Mouse (Mus musculus) urinary bladder, postnatal 25 days (tissue): ENCODE results near the gene Asic2.
A peak's percentile ranks its signal among the peaks of the same experiment; 100 is the strongest.

ENCODE experiments used
- DNase-seq: peaks from one replicate; pipeline ENCODE4 v3.0.0; 2022; ENCODE audit warnings: low spot score

Gene Asic2

DNA sequence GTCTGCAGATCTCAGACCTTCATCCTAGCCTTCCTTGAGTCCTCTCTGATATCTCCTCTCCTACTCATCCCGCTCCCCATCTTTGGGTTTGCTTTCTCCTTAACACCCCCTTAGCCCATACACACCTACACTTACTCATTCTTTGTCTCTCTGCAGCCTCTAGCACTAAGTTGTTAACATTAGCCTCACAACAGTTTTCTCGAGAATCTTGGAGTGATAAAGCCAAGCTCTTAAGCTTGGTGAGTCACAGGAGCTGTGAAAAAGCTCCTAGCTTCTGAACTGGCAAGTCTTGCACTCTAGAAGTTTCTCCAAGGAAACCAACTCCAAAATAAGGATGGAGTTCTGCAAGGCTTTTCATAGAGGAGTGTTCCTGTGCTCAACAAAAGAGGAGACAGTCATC is 803.4 kb downstream of the Asic2 start:
- DNase-seq: no peak

DNA sequence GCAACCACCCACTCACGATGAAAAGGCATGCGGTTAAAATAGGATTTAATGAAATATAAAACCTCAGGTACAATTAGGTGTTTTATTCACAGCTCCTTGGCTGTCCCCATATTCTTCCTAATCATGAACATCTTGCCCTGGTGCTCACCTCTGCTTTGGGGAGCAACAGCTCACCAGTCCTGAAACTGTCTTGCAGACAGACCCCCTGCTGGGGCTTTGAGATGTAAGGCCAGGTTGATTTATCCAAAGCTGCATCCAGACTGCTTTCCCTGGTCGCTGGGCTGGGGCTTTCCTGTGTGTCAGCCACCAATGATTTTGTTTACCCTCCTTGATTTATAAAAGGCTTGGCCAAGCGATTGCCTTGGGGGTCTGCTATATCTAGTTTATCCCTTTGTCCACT is 805.2 kb downstream of the Asic2 start:
- no peak for DNase-seq

GRCm38 (mm10) chr11:81153841-81154240 is 814.4 kb downstream of the Asic2 start:
- DNase-seq: no peak

- DNase-seq: peak; percentile 9
Measured at GRCm38 (mm10) chr11:81153161-81153840, 815.0 kb downstream of the Asic2 start.

DNA sequence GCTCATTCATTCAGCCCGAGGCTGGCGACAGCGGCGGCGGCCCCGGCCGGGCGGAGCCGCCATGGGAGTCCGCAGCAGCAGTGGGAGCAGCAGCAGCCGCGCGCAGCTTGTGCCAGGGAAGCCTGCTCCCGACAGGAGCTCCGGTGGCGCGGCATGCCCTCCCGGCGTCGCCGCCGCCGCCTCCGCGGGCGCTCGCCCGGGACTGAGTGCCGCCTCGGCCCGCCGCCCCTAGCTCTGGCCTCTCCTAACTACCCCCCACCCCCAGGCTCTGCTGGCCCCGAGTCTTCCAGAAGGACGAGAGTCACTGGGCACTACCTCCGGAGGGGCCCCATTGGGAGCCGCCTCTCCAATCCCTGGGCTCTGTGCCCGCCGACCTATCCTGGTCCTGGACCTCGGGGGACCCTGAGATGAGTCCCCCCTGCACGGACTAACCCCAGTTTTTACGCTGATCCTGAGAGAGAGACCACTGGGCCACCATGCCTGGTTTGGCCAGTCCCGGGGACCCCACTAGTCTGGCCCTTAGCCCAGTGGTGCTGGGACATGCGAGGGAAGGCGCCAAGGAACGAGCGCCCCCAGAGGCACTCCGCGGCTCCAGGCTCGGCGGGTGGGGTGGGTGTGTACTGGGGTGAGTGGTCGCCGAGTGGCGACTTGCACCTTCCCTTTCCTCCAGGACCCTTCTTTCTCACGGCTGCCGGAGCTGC is 815.6 kb downstream of the Asic2 start:
- DNase-seq: peak; percentile 6

DNA sequence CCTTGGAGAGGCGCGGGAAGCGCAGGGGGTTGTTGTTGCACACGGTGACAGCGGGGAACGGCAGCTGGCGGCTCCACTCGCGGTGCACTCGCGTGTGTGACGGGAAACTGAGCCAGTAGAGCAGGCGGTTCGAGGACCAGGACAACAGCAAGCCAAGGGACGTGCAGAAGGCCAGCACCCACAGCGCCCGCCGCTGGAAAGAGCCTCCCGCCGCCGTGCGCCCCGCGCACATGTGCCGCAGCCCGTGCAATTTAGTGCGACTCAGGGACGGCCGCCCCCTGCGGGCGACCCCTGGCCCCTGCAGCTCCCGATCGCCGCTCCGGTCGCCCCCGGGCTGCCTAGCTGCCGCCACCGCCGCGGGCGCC is 816.3 kb downstream of the Asic2 start:
- peak; percentile 21 for DNase-seq

- DNase-seq: no peak
Measured at GRCm38 (mm10) chr11:81151286-81152020, 816.8 kb downstream of the Asic2 start.

DNA sequence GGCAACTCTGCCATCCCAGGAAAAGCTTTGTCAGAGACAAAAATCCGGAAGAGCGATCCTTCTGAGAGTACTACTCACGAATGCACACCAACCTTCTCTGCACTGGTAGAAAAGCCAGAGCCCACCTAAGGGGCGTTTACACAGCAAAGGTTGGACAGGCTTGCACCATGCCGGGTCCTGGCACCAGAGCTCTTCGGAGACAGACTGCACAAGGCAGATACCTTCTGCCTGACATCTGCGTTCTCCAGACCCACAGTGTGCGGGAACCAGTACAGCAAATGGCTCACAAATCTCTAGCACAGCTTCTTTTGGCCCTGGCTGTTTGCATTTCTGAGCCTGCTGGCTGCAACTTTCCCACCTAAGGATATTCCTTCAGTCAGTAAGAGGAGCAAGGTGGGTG is 817.6 kb downstream of the Asic2 start:
- DNase-seq: no peak

DNA sequence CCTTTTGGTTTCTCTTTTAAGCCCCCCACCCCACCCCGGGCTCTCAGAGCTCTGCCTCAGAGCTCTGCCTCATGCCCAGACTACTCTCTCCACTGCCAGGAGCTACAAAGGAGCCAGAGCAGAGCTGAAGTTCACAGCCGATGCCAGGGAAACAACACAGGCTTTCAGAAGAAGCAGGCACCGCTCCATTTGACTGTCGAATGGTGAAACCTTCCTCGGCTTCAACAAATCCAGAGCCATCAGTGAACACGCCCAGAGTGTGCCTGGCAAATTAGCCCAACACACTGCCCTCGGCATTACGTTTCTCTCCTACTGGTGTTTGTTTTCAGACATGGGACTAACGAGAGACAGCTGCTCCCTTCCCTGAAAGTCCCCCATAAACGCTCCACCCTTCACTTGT is 819.8 kb downstream of the Asic2 start:
- DNase-seq: no peak

- DNase-seq: no peak
Measured at GRCm38 (mm10) chr11:81146574-81147157, 821.6 kb downstream of the Asic2 start.

- no peak for DNase-seq
Measured at GRCm38 (mm10) chr11:81135141-81135540, 833.1 kb downstream of the Asic2 start.

- no peak for DNase-seq
Measured at GRCm38 (mm10) chr11:81133950-81134349, 834.3 kb downstream of the Asic2 start.

DNA sequence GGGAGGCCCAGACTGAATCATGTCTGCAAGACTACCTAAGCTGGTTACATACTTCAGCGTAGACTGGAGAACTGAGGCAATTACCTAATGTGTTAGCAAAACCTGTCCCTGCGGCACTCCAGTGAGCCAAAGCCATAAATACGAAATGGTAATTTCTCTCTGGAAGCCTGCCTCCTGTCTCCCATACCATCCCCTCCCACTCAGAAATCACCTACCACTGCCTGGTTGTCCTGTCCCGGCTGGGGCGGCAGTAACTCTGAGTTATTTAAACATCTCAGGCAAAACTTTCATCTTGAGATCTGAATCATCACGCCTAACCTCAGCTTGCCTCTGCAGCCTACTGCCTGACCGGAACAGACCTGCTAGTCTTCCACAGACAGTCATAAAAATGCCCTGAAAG is 835.6 kb downstream of the Asic2 start:
- DNase-seq: no peak

DNA sequence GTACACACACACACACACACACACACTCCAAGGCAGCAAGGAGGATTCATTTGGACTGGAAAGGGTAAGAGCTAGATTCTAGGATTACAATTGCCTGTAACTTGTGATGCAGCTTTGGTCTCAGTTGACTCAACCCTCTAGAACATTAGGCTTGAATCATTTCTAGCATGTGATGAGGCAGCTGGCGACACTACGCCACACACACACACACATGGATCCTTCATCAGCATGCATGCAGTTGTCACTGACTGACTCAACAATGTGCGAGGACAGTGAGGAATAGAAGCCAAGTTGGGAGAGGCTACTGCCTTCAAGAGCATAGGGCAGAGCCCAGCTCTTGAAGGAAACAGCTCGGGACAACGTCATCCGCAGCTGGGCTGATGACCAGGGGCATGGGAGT is 843.9 kb downstream of the Asic2 start:
- no peak for DNase-seq

- DNase-seq: no peak
Measured at GRCm38 (mm10) chr11:81120024-81120576, 848.2 kb downstream of the Asic2 start.

- no peak for DNase-seq
Measured at GRCm38 (mm10) chr11:81118055-81118454, 850.2 kb downstream of the Asic2 start.

DNA sequence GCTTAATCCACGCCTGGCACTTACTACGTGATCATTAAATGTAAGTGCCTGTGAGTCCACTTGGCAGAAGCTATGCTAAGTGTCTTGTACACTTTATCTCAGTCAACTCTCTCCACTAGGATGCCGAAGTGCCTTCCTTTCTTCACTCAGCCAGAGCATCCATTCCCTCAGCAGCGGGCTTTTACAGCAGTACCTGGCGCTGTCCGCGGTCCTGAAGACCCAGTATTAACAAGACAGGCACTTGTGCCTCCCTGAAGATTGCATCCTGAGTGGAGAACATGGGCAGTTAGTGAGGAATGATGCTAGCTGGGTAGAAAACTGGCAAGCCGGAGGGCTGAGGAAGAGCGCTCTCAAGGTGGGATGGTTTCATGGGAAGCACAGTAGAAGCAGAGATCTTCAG is 852.6 kb downstream of the Asic2 start:
- DNase-seq: peak; percentile 58

DNA sequence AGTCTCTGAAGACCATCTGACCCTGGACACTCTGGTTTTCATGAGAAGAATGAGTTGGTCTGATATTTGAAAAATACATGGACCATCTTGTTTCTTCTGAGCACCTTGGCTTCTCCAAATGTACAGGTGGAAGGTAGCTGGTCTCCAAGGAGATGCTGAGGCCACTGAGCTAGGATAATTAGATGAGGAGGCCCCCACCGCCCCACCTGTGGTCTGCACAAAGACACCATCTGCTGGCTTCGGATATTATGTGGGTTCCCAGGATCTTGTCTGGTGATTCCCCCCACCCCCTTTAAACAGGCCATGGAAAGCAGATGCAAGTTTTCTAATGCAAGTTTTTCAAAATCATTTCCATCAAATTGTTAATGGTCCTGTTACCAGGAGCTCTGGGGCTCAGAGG is 856.6 kb downstream of the Asic2 start:
- no peak for DNase-seq

DNA sequence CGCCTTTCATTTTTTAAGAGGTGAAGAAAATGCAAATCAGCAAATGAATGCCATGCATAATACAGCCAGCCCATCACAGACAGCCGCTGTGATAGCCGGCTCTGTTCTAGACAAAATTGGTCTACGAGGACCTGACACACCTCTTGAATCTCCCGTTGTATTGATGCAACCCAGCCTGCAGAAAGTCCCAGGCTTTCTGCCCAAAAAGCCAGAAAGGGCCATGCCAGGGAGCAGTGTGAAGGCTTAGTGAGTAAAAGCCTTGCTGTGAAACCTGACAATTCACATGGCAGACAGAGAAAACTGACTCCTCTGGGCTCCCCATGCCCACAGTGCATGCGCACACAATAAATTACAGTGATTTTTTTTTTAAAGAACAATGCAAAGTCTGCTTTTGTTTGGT is 858.2 kb downstream of the Asic2 start:
- no peak for DNase-seq

DNA sequence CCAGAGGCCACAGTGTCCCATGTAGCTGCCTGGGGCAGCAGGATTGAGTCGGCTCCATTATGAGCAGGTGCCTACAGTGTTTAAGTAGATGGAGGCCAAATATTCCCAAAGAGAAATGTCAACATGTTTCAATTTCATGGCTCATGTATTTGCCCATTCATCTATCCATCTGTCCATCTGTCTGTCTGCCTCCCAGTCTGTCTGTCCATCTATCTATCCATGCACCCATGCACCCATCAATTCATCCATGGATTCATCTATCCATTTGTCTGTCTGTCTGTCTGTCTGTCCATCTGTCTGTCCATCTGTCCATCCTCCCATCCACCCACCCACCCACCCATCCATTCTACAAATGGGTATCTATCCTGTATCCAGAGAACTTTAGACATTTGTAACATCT is 861.3 kb downstream of the Asic2 start:
- no peak for DNase-seq

- no peak for DNase-seq
Measured at GRCm38 (mm10) chr11:81100829-81101228, 867.4 kb downstream of the Asic2 start.

DNA sequence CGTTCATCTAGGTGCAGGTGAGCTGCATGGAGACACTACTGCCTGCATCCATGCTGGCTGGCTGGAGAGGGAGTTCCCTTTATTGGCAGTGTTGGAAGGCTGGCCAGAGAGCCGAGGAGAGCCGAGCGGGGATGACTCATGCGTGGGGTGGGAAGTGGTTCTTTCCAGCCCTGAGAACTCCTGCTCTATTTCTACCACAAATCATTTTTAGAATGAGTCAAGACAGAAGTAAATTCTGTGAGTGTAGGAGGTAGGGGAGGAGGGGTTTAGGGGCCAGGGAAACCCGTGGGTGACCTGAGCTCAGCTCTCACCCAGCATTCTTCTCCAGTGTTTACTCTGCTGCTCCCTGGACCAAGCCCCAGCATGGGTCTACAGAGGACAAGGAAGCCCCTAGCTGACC is 872.2 kb downstream of the Asic2 start:
- DNase-seq: peak; percentile 39

DNA sequence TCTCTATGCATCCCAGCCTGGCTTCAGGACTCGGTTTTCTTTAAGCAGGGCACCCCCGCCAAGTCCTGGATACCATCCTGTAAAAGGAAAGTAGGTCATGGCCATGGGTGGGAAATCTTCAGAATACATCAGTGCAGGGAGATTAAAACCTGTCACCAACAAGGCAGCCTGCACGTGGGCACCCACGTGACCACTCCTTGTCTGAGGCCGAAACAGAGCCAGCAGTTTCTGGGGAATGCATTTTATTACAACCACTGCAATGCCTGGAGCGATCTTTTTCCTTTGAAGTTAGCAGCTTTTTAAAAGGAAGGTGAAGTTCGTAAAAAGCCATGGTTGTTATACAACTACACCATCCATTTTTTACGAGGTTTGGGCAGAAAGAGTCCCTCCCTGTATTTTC is 873.7 kb downstream of the Asic2 start:
- DNase-seq: peak; percentile 7
